Mouse (Mus musculus) liver, embryonic 15.5 days (tissue): ENCODE results near the gene Gm45713. TPM values are rescaled to one million over a fixed set of nuclear protein-coding genes. Genes with fewer than 3 reads are reported as not detected.

ENCODE experiments used
- ATAC-seq: fragments of 200-750 bp; cut with Nextera tagmentation; 2 replicates; pipeline ENCODE4 v1.8.0; 2017; ENCODE audit warnings: moderate number of reproducible peaks, mild to moderate bottlenecking, moderate library complexity; ENCODE audit not compliant: insufficient read depth
- H3K27ac ChIP-seq: fragments of 300-500 bp; sonication (generic); replicated peaks from 2 replicates; pipeline ENCODE4 v1.5.1; 2015; ENCODE audit warnings: mild to moderate bottlenecking, inconsistent platforms
- H3K27me3 ChIP-seq: fragments of 300-500 bp; sonication (generic); 2 replicates; pipeline ENCODE4 v1.6.1; 2015; ENCODE audit warnings: mild to moderate bottlenecking, inconsistent platforms
- H3K36me3 ChIP-seq: fragments of 300-500 bp; sonication (generic); replicated peaks from 2 replicates; pipeline ENCODE4 v1.6.1; 2015; ENCODE audit warnings: moderate library complexity, mild to moderate bottlenecking, inconsistent platforms
- H3K4me1 ChIP-seq: fragments of 300-500 bp; sonication (generic); replicated peaks from 2 replicates; pipeline ENCODE4 v1.6.1; 2015; ENCODE audit warnings: inconsistent platforms
- H3K4me2 ChIP-seq: fragments of 300-500 bp; sonication (generic); 2 replicates; pipeline ENCODE4 v1.6.1; 2015; ENCODE audit warnings: moderate library complexity, mild to moderate bottlenecking, inconsistent platforms
- H3K4me3 ChIP-seq: fragments of 300-500 bp; sonication (generic); replicated peaks from 2 replicates; pipeline ENCODE4 v1.5.1; 2015; ENCODE audit warnings: mild to moderate bottlenecking, inconsistent platforms
- H3K9ac ChIP-seq: fragments of 300-500 bp; sonication (generic); 2 replicates; pipeline ENCODE4 v1.6.1; 2015; ENCODE audit warnings: moderate library complexity, mild to moderate bottlenecking, inconsistent platforms
- H3K9me3 ChIP-seq: fragments of 300-500 bp; sonication (generic); replicated peaks from 2 replicates; pipeline ENCODE4 v1.6.1; 2016; ENCODE audit warnings: inconsistent platforms
- WGBS: fragments of 180-500 bp; shearing (Covaris S2); methylation state at CpG from one replicate; pipeline ENCODE4 v1.1.7; 2015; ENCODE audit warnings: mixed read lengths; ENCODE audit not compliant: insufficient replicate concordance; 5-methylcytosine and 5-hydroxymethylcytosine counted together
- polyA plus RNA-seq: library from polyadenylated mRNA; unstranded; fragments of >200 nt; fragmentation: Nextera tagmentation; extraction: Ambion mirVana; gene quantifications from 2 replicates; pipeline ENCODE4 v1.2.1, GENCODE M21; 2015

Gene Gm45713
- polyA plus RNA-seq, 1 experiment from 2014 or later: not detected

DNA sequence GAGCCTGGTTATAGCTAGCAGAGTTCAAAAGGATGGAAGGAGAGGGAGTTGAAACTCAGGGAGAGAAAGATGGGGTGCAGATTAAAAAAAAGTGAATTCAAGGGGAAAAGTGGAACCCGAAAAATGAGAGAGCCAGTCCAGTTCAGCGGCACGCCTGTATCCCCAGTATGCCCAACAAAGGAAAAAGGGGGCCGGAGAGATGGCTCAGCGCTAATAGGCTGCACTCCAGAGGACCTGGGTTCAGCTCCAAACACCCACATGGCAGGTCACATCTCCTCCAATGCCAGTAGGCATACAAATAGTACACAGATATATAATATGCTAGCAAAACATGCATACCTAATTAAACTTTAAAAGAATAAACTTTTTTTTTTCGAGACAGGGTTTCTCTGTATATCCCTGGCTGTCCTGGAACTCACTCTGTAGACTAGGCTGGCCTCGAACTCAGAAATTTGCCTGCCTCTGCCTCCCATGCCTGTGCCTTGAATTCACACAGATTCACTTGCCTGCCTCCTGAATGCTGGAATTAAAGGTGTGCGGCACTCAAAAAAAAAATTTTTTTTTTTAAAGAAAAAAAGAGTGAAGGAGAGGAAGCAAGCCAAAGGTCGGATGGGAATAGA, 27.1 kb upstream of the Gm45713 start:
- H3K4me2 ChIP-seq: no peak overlapping the region

GRCm38 (mm10) chr7:45162551-45162950, 26.5 kb upstream of the Gm45713 start:
- 25% methylated on average over 6 of the region's 6 CpGs for WGBS
- Histone ChIP-seq H3K27ac (no peak overlapping the region), H3K9ac (no peak overlapping the region), H3K4me1 (peaks cover 21% of the 10 kb centered on the region), H3K36me3 (peaks cover 7% of the 10 kb centered on the region), H3K27me3 (peaks cover 54% of the 10 kb centered on the region), H3K9me3 (no peaks in the 10 kb centered on the region), H3K4me2 (peak overlapping the region; percentile 82), H3K4me3 (peak overlapping the region; percentile 50)
- ATAC-seq: no peak

More for the DNA sequence above, 27.1 kb upstream of the Gm45713 start:
- Histone ChIP-seq H3K36me3 (peaks cover 5% of the 10 kb centered on the region; the same call in 1 of the 2 replicates), H3K9me3 (no peaks in the 10 kb centered on the region), H3K4me3 (no peak overlapping the region), H3K9ac (no peak overlapping the region), H3K4me1 (peaks cover 21% of the 10 kb centered on the region), H3K27me3 (peaks cover 60% of the 10 kb centered on the region), H3K27ac (no peak overlapping the region)
- WGBS: 63% methylated on average over 9 of the region's 9 CpGs
- no peak for ATAC-seq

- H3K4me1 ChIP-seq: peaks cover 21% of the 10 kb centered on the region
- no peak overlapping the region for H3K27ac ChIP-seq
- H3K9ac ChIP-seq: no peak overlapping the region
- peaks cover 10% of the 10 kb centered on the region for H3K36me3 ChIP-seq
- ATAC-seq: peak; percentile 73
- H3K9me3 ChIP-seq: no peaks in the 10 kb centered on the region
- WGBS: 4% methylated on average over 35 of the region's 35 CpGs
- H3K4me2 ChIP-seq: peak overlapping the region; percentile 82
- H3K4me3 ChIP-seq: peak overlapping the region; percentile 50
- peaks cover 47% of the 10 kb centered on the region for H3K27me3 ChIP-seq
These were observed 25.8 kb upstream of the Gm45713 start for GRCm38 (mm10) chr7:45161612-45162473.

- Histone ChIP-seq H3K27me3 (peaks cover 37% of the 10 kb centered on the region), H3K4me2 (no peak overlapping the region), H3K9ac (no peak overlapping the region), H3K4me1 (peaks cover 21% of the 10 kb centered on the region), H3K36me3 (peaks cover 10% of the 10 kb centered on the region), H3K9me3 (no peaks in the 10 kb centered on the region), H3K27ac (no peak overlapping the region), H3K4me3 (no peak overlapping the region)
- 77% methylated on average over 3 of the region's 3 CpGs for WGBS
- ATAC-seq: no peak
These were observed 24.8 kb upstream of the Gm45713 start for GRCm38 (mm10) chr7:45160866-45161265.

DNA sequence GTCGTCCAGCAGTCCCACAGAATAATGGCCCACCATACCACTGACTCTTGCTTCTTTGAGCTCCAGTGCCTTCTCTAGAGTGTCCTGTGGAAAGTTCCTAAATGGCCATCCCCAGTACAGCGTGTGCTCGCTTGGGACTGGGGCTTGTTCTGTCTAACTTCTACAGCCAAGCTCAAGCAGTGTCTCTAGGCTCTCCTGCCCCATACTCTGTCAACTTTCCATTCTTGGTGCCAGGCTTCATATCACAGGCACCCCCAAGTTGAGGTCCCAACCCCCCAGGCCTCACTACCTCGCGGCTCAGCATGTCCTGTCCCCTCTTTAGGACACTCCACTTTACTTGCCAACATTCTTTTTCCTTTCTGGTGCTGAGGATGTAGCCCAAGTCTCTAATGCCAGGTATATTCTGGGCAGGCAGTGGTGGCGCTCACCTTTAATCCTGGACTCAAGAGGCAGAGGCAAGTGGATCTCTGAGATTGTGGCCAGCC, 24.3 kb upstream of the Gm45713 start:
- peaks cover 25% of the 10 kb centered on the region for H3K4me1 ChIP-seq
- 78% methylated on average over 6 of the region's 6 CpGs for WGBS
- H3K9me3 ChIP-seq: no peaks in the 10 kb centered on the region
- H3K36me3 ChIP-seq: peaks cover 10% of the 10 kb centered on the region
- no peak overlapping the region for H3K4me3 ChIP-seq
- no peak overlapping the region for H3K27ac ChIP-seq
- no peak overlapping the region for H3K9ac ChIP-seq
- no peak overlapping the region for H3K4me2 ChIP-seq
- ATAC-seq: no peak
- peaks cover 32% of the 10 kb centered on the region for H3K27me3 ChIP-seq

DNA sequence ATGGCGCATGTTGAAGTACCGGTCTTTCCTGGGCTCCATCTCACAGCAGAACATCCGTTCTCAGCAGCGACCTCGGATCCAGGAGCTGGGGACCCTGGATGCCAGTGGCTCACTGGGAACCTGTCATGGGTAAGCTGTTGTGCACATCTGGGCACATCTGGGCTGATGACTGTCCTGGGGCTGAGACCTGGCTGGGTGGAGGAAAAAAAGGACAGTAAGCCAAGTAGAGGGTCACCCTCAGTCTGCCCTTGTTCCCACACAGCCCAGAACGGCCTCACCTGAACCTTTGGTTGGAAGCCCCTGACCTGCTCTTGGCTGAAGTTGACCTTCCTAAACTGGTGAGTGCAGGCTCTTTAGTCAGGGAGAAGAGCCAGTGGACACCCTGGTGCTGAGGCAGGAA, 23.0 kb upstream of the Gm45713 start:
- Histone ChIP-seq H3K4me1 (peaks cover 31% of the 10 kb centered on the region), H3K4me3 (no peak overlapping the region), H3K4me2 (no peak overlapping the region), H3K36me3 (peaks cover 10% of the 10 kb centered on the region), H3K27ac (no peak overlapping the region), H3K27me3 (peaks cover 18% of the 10 kb centered on the region), H3K9ac (no peak overlapping the region), H3K9me3 (no peaks in the 10 kb centered on the region)
- WGBS: 78% methylated on average over 6 of the region's 6 CpGs
- ATAC-seq: no peak

DNA sequence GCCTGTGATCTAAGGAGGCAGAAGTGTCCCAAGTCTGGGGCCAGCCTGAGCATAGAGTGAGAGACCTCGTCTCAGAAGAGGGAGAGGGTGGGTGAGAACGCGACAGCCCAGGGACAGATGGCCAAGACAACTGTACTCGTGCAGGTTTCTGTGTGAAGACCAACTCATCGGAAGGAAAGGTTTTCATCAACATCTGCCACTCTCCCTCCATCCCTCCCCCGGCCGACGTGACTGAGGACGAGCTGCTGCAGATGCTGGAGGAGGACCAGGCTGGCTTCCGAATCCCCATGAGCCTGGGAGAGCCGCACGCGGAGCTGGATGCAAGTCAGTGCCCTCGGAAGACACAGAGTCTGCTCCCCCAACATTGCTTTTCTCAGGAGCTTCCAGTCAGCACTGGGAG, 21.4 kb upstream of the Gm45713 start:
- 84% methylated on average over 14 of the region's 14 CpGs for WGBS
- Histone ChIP-seq H3K27me3 (peaks cover 3% of the 10 kb centered on the region), H3K36me3 (peaks cover 10% of the 10 kb centered on the region), H3K9ac (no peak overlapping the region), H3K4me2 (no peak overlapping the region), H3K4me1 (peaks cover 33% of the 10 kb centered on the region), H3K4me3 (no peak overlapping the region), H3K27ac (no peak overlapping the region), H3K9me3 (no peaks in the 10 kb centered on the region)
- no peak for ATAC-seq

- peaks cover 10% of the 10 kb centered on the region for H3K36me3 ChIP-seq
- ATAC-seq: no peak
- 81% methylated on average over 15 of the region's 15 CpGs for WGBS
- no peak overlapping the region for H3K27ac ChIP-seq
- H3K4me2 ChIP-seq: no peak overlapping the region
- no peaks in the 10 kb centered on the region for H3K27me3 ChIP-seq
- no peaks in the 10 kb centered on the region for H3K9me3 ChIP-seq
- no peak overlapping the region for H3K9ac ChIP-seq
- H3K4me1 ChIP-seq: peaks cover 27% of the 10 kb centered on the region
- no peak overlapping the region for H3K4me3 ChIP-seq
These were observed 20.2 kb upstream of the Gm45713 start for GRCm38 (mm10) chr7:45156206-45156605.

DNA sequence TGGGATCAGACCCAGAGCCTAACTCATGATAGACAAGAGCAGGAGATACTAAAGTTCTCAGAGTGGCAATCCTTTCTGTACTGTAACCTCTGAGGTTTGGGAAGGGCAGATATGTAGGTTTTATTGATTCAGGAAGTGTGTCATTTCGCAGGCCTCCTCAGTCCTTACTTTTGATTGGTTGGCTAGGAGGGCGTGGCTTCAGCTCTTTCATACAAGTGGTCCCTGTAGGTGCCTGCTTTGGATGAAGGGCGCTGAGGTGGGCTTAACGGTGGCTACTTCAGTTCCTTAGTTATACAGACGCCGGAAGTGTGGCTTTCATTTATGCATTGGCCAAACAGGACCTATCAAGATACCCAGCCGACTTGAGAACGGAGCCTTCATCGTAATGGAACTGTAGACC, 19.6 kb upstream of the Gm45713 start:
- WGBS: 74% methylated on average over 9 of the region's 9 CpGs
- peaks cover 10% of the 10 kb centered on the region for H3K36me3 ChIP-seq

GRCm38 (mm10) chr7:45154993-45155514, 19.0 kb upstream of the Gm45713 start:
- H3K9ac ChIP-seq: peak overlapping the region; percentile 21; the same call in 1 of the 2 replicates
- ATAC-seq: peak; percentile 12; the same call in 1 of the 2 replicates
- no peaks in the 10 kb centered on the region for H3K9me3 ChIP-seq
- H3K4me1 ChIP-seq: peaks cover 37% of the 10 kb centered on the region
- H3K36me3 ChIP-seq: peaks cover 10% of the 10 kb centered on the region
- H3K27ac ChIP-seq: peak overlapping the region; percentile 95
- no peaks in the 10 kb centered on the region for H3K27me3 ChIP-seq
- peak overlapping the region; percentile 89 for H3K4me2 ChIP-seq
- 63% methylated on average over 12 of the region's 12 CpGs for WGBS
- peak overlapping the region; percentile 90 for H3K4me3 ChIP-seq

More for the DNA sequence above, 19.6 kb upstream of the Gm45713 start:
- H3K9ac ChIP-seq: no peak overlapping the region
- H3K27me3 ChIP-seq: no peaks in the 10 kb centered on the region
- ATAC-seq: no peak
- no peak overlapping the region for H3K27ac ChIP-seq
- no peaks in the 10 kb centered on the region for H3K9me3 ChIP-seq
- H3K4me1 ChIP-seq: peaks cover 32% of the 10 kb centered on the region
- H3K4me3 ChIP-seq: no peak overlapping the region
- H3K4me2 ChIP-seq: 0 out of 2 replicates have a peak overlapping the region, but pooled peaks have one; percentile 89
